Mouse (Mus musculus) ES-E14 (cell line): ENCODE results near the gene Gm28102. TPM values are rescaled to one million over a fixed set of nuclear protein-coding genes. Genes with fewer than 3 reads are reported as not detected.
"Not testable (repeated sequence)": the region's sequence is repeated elsewhere in the genome, so short reads cannot be mapped to it uniquely, and the experiment has no call there.

Source experiments
- DNase-seq: peaks from one replicate; pipeline ENCODE4 v3.0.0-alpha.2; 2013; ENCODE audit warnings: low read depth, low spot score
- H3K27ac ChIP-seq: 2 replicates; pipeline ENCODE4 v1.5.1; 2012; ENCODE audit warnings: low read depth, mild to moderate bottlenecking, low read length, moderate library complexity, mixed read lengths; ENCODE audit not compliant: poor library complexity, insufficient read depth, severe bottlenecking
- H3K36me3 ChIP-seq: 2 replicates; pipeline ENCODE4 v1.6.1; 2012; ENCODE audit warnings: mild to moderate bottlenecking, low read length, moderate library complexity, mixed read lengths; ENCODE audit not compliant: control insufficient read depth, poor library complexity, insufficient read depth, severe bottlenecking
- H3K4me1 ChIP-seq, 2 experiments: fragments of 150-350 bp in 1 of 2; sonication (generic) in 1 of 2; 2 replicates each; pipeline ENCODE4 v1.6.1; 2012; ENCODE audit warnings: low read length in 2 of 2, mild to moderate bottlenecking in 1 of 2, mixed read lengths in 1 of 2; ENCODE audit not compliant: control insufficient read depth in 2 of 2, insufficient read depth in 2 of 2, poor library complexity in 1 of 2
- H3K4me3 ChIP-seq, 2 experiments: fragments of 150-350 bp in 1 of 2; sonication (generic) in 1 of 2; 2 replicates each; pipeline ENCODE4 v1.5.1; 2012; ENCODE audit warnings: low read length in 2 of 2, low read depth in 1 of 2, mild to moderate bottlenecking in 1 of 2, mixed read lengths in 1 of 2; ENCODE audit not compliant: insufficient read depth in 1 of 2, poor library complexity in 1 of 2, severe bottlenecking in 1 of 2
- H3K9ac ChIP-seq: 2 replicates; pipeline ENCODE4 v1.6.1; 2012; ENCODE audit warnings: low read depth, mild to moderate bottlenecking, low read length, mixed read lengths; ENCODE audit not compliant: poor library complexity, insufficient read depth, severe bottlenecking
- H3K9me3 ChIP-seq: fragments of 150-350 bp; sonication (generic); 2 replicates; pipeline ENCODE4 v1.6.1; 2012; ENCODE audit warnings: low read depth, mild to moderate bottlenecking, low read length; ENCODE audit not compliant: control insufficient read depth, insufficient read depth
- in situ Hi-C, 2 experiments: fragments of 600-800 bp; cut with MboI; formaldehyde crosslinking; loops; one replicate each; pipeline ENCODE4 v1.15.1; 2025; ENCODE audit warnings: low sequenced_read_pairs in 2 of 2, inconsistent platforms in 1 of 2; ENCODE audit not compliant: unreplicated experiment in 2 of 2
- total RNA-seq: library from RNA; depleted of rRNA; stranded (reverse); fragments of 300-350 nt; gene quantifications from 2 replicates; pipeline ENCODE4 v1.2.3, GENCODE M21; 2012; rRNA removed

Gene Gm28102
- not detected in 2 replicates for total RNA-seq

DNA sequence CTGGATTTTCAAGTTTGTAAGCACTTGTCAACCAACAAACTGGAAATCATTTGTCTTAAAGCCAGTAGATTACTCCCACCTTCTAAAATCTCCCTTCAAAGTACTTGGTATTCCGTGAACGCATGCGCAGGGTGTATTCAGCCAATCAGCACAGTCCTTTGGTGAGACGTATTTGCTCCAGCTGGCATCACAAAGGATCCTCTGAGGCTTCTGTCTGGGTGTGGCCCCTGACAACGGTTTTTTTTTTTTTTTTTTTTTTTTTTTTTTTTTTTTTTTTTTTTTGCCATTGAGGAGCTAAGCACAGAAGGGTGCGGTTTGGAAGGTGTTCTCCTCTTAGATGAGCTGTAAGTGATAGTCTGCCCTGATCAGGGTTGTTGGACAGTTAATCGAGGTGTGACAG, at the start of gene Gm28102:
TSS of gene Gm28102 (plus strand) at position 301 of the 400 bp plus-strand sequence.
- H3K4me3 ChIP-seq, H3K9ac ChIP-seq, H3K4me1 ChIP-seq, H3K27ac ChIP-seq, in situ Hi-C loops, DNase-seq, H3K9me3 ChIP-seq, H3K36me3 ChIP-seq: not testable (repeated sequence)
